Mouse (Mus musculus) intestine, embryonic 16.5 days (tissue): ENCODE measurements at regions not wholly inside any gene's neighbourhood (a gene's known extent, or its start where the extent isn't known, plus 50 kb on each side); places are given as distances from the start of the nearest gene placed in this dataset.

Experiments used
- ATAC-seq: fragments of 200-750 bp; cut with Nextera tagmentation; 2 replicates; pipeline ENCODE4 v1.8.0; 2017; ENCODE audit warnings: moderate TSS enrichment, moderate library complexity
- H3K27ac ChIP-seq: fragments of 300-500 bp; sonication (generic); 2 replicates; pipeline ENCODE4 v1.5.1; 2014; ENCODE audit warnings: mild to moderate bottlenecking, low read length
- H3K27me3 ChIP-seq: fragments of 300-500 bp; sonication (generic); replicated peaks from 2 replicates; pipeline ENCODE4 v1.6.1; 2014; ENCODE audit warnings: low read length, control low read depth, mixed read lengths; ENCODE audit not compliant: control insufficient read depth, insufficient read depth
- H3K36me3 ChIP-seq: fragments of 300-500 bp; sonication (generic); 2 replicates; pipeline ENCODE4 v1.6.1; 2014; ENCODE audit warnings: low read length, control low read depth; ENCODE audit not compliant: control insufficient read depth, insufficient read depth
- H3K4me1 ChIP-seq: fragments of 300-500 bp; sonication (generic); 2 replicates; pipeline ENCODE4 v1.6.1; 2014; ENCODE audit warnings: low read length, control low read depth, mixed read lengths; ENCODE audit not compliant: control insufficient read depth, insufficient read depth
- H3K4me2 ChIP-seq: fragments of 300-500 bp; sonication (generic); 2 replicates; pipeline ENCODE4 v1.6.1; 2014; ENCODE audit warnings: low read depth, low read length, control low read depth
- H3K4me3 ChIP-seq: fragments of 300-500 bp; sonication (generic); 2 replicates; pipeline ENCODE4 v1.5.1; 2014; ENCODE audit warnings: mild to moderate bottlenecking, low read length
- H3K9ac ChIP-seq: fragments of 300-500 bp; sonication (generic); 2 replicates; pipeline ENCODE4 v1.6.1; 2014; ENCODE audit warnings: low read depth, low read length
- H3K9me3 ChIP-seq: fragments of 300-500 bp; sonication (generic); 2 replicates; pipeline ENCODE4 v1.6.1; 2016; ENCODE audit warnings: low read length, control low read depth; ENCODE audit not compliant: control insufficient read depth
- WGBS: fragments of 180-500 bp; shearing (Covaris S2); extraction: QIAGEN DNeasy Blood & Tissue Kit; methylation state at CpG from one replicate; pipeline ENCODE4 v1.1.7; 2014; 5-methylcytosine and 5-hydroxymethylcytosine counted together

- H3K27ac ChIP-seq: no peak overlapping the region
- H3K4me1 ChIP-seq: no peaks in the 10 kb centered on the region
- no peak overlapping the region for H3K4me2 ChIP-seq
- ATAC-seq: no peak
- H3K9ac ChIP-seq: no peak overlapping the region
- H3K36me3 ChIP-seq: no peaks in the 10 kb centered on the region
- H3K9me3 ChIP-seq: no peaks in the 10 kb centered on the region
- no peaks in the 10 kb centered on the region for H3K27me3 ChIP-seq
- H3K4me3 ChIP-seq: no peak overlapping the region
- 93% methylated on average over 1 of the region's 1 CpGs for WGBS
Observed at GRCm38 (mm10) chr1:13464311-13464710, 2050.4 kb downstream of the A830018L16Rik start.

- WGBS: 80% methylated on average over 6 of the region's 6 CpGs
- no peaks in the 10 kb centered on the region for H3K9me3 ChIP-seq
- ATAC-seq: no peak
Observed at GRCm38 (mm10) chr1:13467174-13467573, 2053.3 kb downstream of the A830018L16Rik start.

GRCm38 (mm10) chr1:13467886-13468630 is 2054.2 kb downstream of the A830018L16Rik start:
- H3K4me3 ChIP-seq: no peak overlapping the region
- no peaks in the 10 kb centered on the region for H3K9me3 ChIP-seq
- no peak overlapping the region for H3K9ac ChIP-seq
- ATAC-seq: no peak
- no peak overlapping the region for H3K4me2 ChIP-seq
- no peak overlapping the region for H3K27ac ChIP-seq
- no peaks in the 10 kb centered on the region for H3K4me1 ChIP-seq
- H3K36me3 ChIP-seq: no peaks in the 10 kb centered on the region
- 47% methylated on average over 2 of the region's 2 CpGs for WGBS
- H3K27me3 ChIP-seq: no peaks in the 10 kb centered on the region

More at GRCm38 (mm10) chr1:13467174-13467573, 2053.3 kb downstream of the A830018L16Rik start:
- no peak overlapping the region for H3K9ac ChIP-seq
- no peaks in the 10 kb centered on the region for H3K4me1 ChIP-seq
- no peak overlapping the region for H3K4me2 ChIP-seq
- H3K4me3 ChIP-seq: no peak overlapping the region
- H3K36me3 ChIP-seq: no peaks in the 10 kb centered on the region
- H3K27me3 ChIP-seq: no peaks in the 10 kb centered on the region
- H3K27ac ChIP-seq: no peak overlapping the region

- H3K27ac ChIP-seq: no peak overlapping the region
- no peaks in the 10 kb centered on the region for H3K4me1 ChIP-seq
- peak overlapping the region; percentile 36 for H3K4me2 ChIP-seq
- H3K36me3 ChIP-seq: no peaks in the 10 kb centered on the region
- 28% methylated on average over 16 of the region's 16 CpGs for WGBS
- 0 out of 2 replicates have a peak, but pooled peaks cover 2% of the 10 kb centered on the region for H3K27me3 ChIP-seq
- no peak for ATAC-seq
- peak overlapping the region; percentile 23 for H3K4me3 ChIP-seq
- H3K9me3 ChIP-seq: no peaks in the 10 kb centered on the region
- H3K9ac ChIP-seq: no peak overlapping the region
Observed at GRCm38 (mm10) chr1:13494727-13495404, 2081.0 kb downstream of the A830018L16Rik start.

- no peaks in the 10 kb centered on the region for H3K36me3 ChIP-seq
- no peaks in the 10 kb centered on the region for H3K4me1 ChIP-seq
- H3K9me3 ChIP-seq: no peaks in the 10 kb centered on the region
- H3K4me3 ChIP-seq: no peak overlapping the region
- H3K27ac ChIP-seq: no peak overlapping the region
- no peak overlapping the region for H3K9ac ChIP-seq
- H3K27me3 ChIP-seq: 0 out of 2 replicates have a peak, but pooled peaks cover 2% of the 10 kb centered on the region
- ATAC-seq: peak; percentile 78
- WGBS: 22% methylated on average over 2 of the region's 2 CpGs
- H3K4me2 ChIP-seq: no peak overlapping the region
Observed at GRCm38 (mm10) chr1:13496386-13496785, 2082.5 kb downstream of the A830018L16Rik start.

- 34% methylated on average over 5 of the region's 5 CpGs for WGBS
- Histone ChIP-seq H3K9ac (no peak overlapping the region), H3K27me3 (no peaks in the 10 kb centered on the region)
Observed at GRCm38 (mm10) chr1:13500456-13500855, 2086.6 kb downstream of the A830018L16Rik start.

GRCm38 (mm10) chr1:13501938-13502337 is 2088.0 kb downstream of the A830018L16Rik start:
- H3K27me3 ChIP-seq: no peaks in the 10 kb centered on the region
- WGBS: 75% methylated on average over 4 of the region's 4 CpGs
- no peak overlapping the region for H3K4me2 ChIP-seq
- H3K4me3 ChIP-seq: no peak overlapping the region
- no peaks in the 10 kb centered on the region for H3K4me1 ChIP-seq
- no peaks in the 10 kb centered on the region for H3K9me3 ChIP-seq
- no peak for ATAC-seq
- no peak overlapping the region for H3K9ac ChIP-seq
- no peaks in the 10 kb centered on the region for H3K36me3 ChIP-seq
- H3K27ac ChIP-seq: no peak overlapping the region

More at GRCm38 (mm10) chr1:13500456-13500855, 2086.6 kb downstream of the A830018L16Rik start:
- no peaks in the 10 kb centered on the region for H3K4me1 ChIP-seq
- no peak overlapping the region for H3K4me2 ChIP-seq
- H3K4me3 ChIP-seq: no peak overlapping the region
- no peaks in the 10 kb centered on the region for H3K9me3 ChIP-seq
- no peak overlapping the region for H3K27ac ChIP-seq
- no peaks in the 10 kb centered on the region for H3K36me3 ChIP-seq
- no peak for ATAC-seq

GRCm38 (mm10) chr1:13513761-13514160 is 2099.9 kb downstream of the A830018L16Rik start:
- no peak for ATAC-seq
- H3K27ac ChIP-seq: no peak overlapping the region
- H3K4me2 ChIP-seq: no peak overlapping the region
- H3K4me1 ChIP-seq: no peaks in the 10 kb centered on the region
- H3K9me3 ChIP-seq: peaks cover 3% of the 10 kb centered on the region; the same call in 1 of the 2 replicates
- no peaks in the 10 kb centered on the region for H3K27me3 ChIP-seq
- WGBS: 91% methylated on average over 11 of the region's 11 CpGs
- no peak overlapping the region for H3K4me3 ChIP-seq
- no peak overlapping the region for H3K9ac ChIP-seq
- H3K36me3 ChIP-seq: no peaks in the 10 kb centered on the region
